Mouse (Mus musculus): ENCODE measurements around the gene Aldh1l1. TPM values are rescaled to one million over a fixed set of nuclear protein-coding genes. Genes with fewer than 3 reads are reported as not detected.

Gene Aldh1l1
- total and polyA plus RNA-seq, 3 experiments: 0.11 to 0.13 TPM; not detected in 1

- Histone ChIP-seq H3K4me2 (ENCODE audit: insufficient read depth, low read depth, poor library complexity, severe bottlenecking) (no peak overlapping the region), H3K79me2 (replicated peaks; ENCODE audit: control insufficient read depth, extremely low read depth, insufficient read depth, poor library complexity, severe bottlenecking) (no peaks in the 10 kb centered on the region), H3K36me3 (replicated peaks in 1 of 2; ENCODE audit: control insufficient read depth in 1 of 2, insufficient read depth in 1 of 2, low read length in 1 of 2) (no peaks in the 10 kb centered on the region), H3K4me1 (ENCODE audit: control insufficient read depth in 1 of 2, insufficient read depth in 2 of 2) (no peaks in the 10 kb centered on the region), H3K4me3 (replicated peaks in 1 of 3; ENCODE audit: low read depth in 2 of 3, low read length in 2 of 3, poor library complexity in 1 of 3) (no peak overlapping the region), H3K27me3 (replicated peaks) (peaks cover 86% of the 10 kb centered on the region), H3K27ac (ENCODE audit: insufficient read depth, low read depth) (no peak overlapping the region), H3K9me3 (replicated peaks; ENCODE audit: low read length) (no peaks in the 10 kb centered on the region), H3K9ac (ENCODE audit: insufficient read depth, low read depth) (no peak overlapping the region)
- dilution Hi-C loops (cut with MboI; ENCODE audit: extremely low pct_ligation_motif_present, extremely low pct_unique_long_range_greater_than_20kb, low sequenced_read_pairs) (no loop called here), in situ Hi-C loops (cut with MboI; ENCODE audit: low pct_ligation_motif_present, low pct_unique_long_range_greater_than_20kb, low sequenced_read_pairs) (no loop called here)
- DNase-seq (ENCODE audit: extremely low read depth): no peak
- TF ChIP-seq ELF1 (IDR thresholded peaks at IDR 0.05; ENCODE audit: low read depth, low read length): no peak
- TF ChIP-seq JUND (conservative IDR thresholded peaks at IDR 0.05; ENCODE audit: low read depth, low read length): no peak
- TF ChIP-seq MAFK (IDR thresholded peaks at IDR 0.05; ENCODE audit: insufficient replicate concordance, low read length): no peak
- no peak for TF ChIP-seq BHLHE40 (IDR thresholded peaks at IDR 0.05; ENCODE audit: low read depth, low read length)
- TF ChIP-seq ZC3H11A (IDR thresholded peaks at IDR 0.05; ENCODE audit: low read depth, low read length): no peak
- no peak for TF ChIP-seq POLR2A (IDR thresholded peaks at IDR 0.05; ENCODE audit: low read depth, low read length)
- no peak for TF ChIP-seq TBP (conservative IDR thresholded peaks at IDR 0.05; ENCODE audit: low read depth, low read length)
- TF ChIP-seq MYC (IDR thresholded peaks at IDR 0.05; ENCODE audit: low read depth, low read length): no peak
- TF ChIP-seq SIN3A (IDR thresholded peaks at IDR 0.05; ENCODE audit: low read length): no peak
- no peak for TF ChIP-seq KAT2A (IDR thresholded peaks at IDR 0.05; ENCODE audit: insufficient replicate concordance, low read length)
- TF ChIP-seq JUN (IDR thresholded peaks at IDR 0.05; ENCODE audit: insufficient read depth, low read depth, low read length): no peak
- TF ChIP-seq CHD2 (IDR thresholded peaks at IDR 0.05; ENCODE audit: low read length): no peak
- no peak for TF ChIP-seq MAX (IDR thresholded peaks at IDR 0.05; ENCODE audit: low read length)
- no peak for TF ChIP-seq UBTF (IDR thresholded peaks at IDR 0.05; ENCODE audit: low read depth, low read length)
- no peak for TF ChIP-seq ZMIZ1 (IDR thresholded peaks at IDR 0.05; ENCODE audit: low read depth, low read length)
- no peak for TF ChIP-seq ZNF384 (IDR thresholded peaks at IDR 0.05; ENCODE audit: low read depth, low read length)
- no peak for TF ChIP-seq MEF2A (IDR thresholded peaks at IDR 0.05; ENCODE audit: borderline replicate concordance, low read depth, low read length)
- TF ChIP-seq IRF4 (IDR thresholded peaks at IDR 0.05; ENCODE audit: low read depth, low read length): no peak
- TF ChIP-seq EP300 (IDR thresholded peaks at IDR 0.05; ENCODE audit: low read length): no peak
- TF ChIP-seq CTCF (conservative IDR thresholded peaks at IDR 0.05 in 1 of 2, IDR thresholded peaks at IDR 0.05 in 1 of 2; ENCODE audit: low read depth in 2 of 2, low read length in 2 of 2): no peak
Observed at GRCm38 (mm10) chr6:90450697-90451096, 35.5 kb upstream of the Aldh1l1 start.

DNA sequence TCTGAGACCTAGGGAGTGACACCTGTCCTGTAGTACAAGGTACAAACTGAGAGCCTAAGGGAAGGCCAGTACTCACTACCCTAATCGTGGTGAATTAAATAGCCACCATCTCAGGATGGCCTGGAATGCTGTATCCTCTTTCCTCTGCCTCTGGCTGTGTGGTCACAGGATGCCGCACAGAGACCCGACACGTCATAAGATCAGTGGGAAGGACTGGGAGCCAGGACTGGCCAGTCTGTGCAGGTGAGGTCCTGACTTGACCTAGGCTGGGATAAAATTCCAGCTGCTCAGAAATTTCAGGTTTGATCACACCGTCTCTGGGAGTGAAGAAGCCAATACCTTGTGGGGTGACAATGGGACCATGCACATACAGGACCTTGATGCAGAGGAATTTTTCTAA is 34.7 kb upstream of the Aldh1l1 start:
- TF ChIP-seq NELFE (IDR thresholded peaks at IDR 0.05; ENCODE audit: low read depth, low read length): no peak
- TF ChIP-seq EP300 (IDR thresholded peaks at IDR 0.05; ENCODE audit: low read length): no peak
- no peak for TF ChIP-seq GABPA (IDR thresholded peaks at IDR 0.05; ENCODE audit: insufficient replicate concordance, low read depth, low read length)
- no peak for TF ChIP-seq SMC3 (IDR thresholded peaks at IDR 0.05; ENCODE audit: low read depth, low read length)
- TF ChIP-seq PAX5 (IDR thresholded peaks at IDR 0.05; ENCODE audit: low read length): no peak
- H3K9me3 ChIP-seq (replicated peaks; ENCODE audit: low read length): no peaks in the 10 kb centered on the region
- no peaks in the 10 kb centered on the region for H3K4me1 ChIP-seq (ENCODE audit: control insufficient read depth in 1 of 2, insufficient read depth in 2 of 2)
- no peak overlapping the region for H3K27ac ChIP-seq (ENCODE audit: insufficient read depth, low read depth)
- no peak overlapping the region for H3K4me3 ChIP-seq (replicated peaks in 1 of 3; ENCODE audit: low read depth in 2 of 3, low read length in 2 of 3, poor library complexity in 1 of 3)
- no peak for DNase-seq (ENCODE audit: extremely low read depth)
- no peak overlapping the region for H3K9ac ChIP-seq (ENCODE audit: insufficient read depth, low read depth)
- in situ Hi-C loops (cut with MboI; ENCODE audit: low pct_ligation_motif_present, low pct_unique_long_range_greater_than_20kb, low sequenced_read_pairs) (no loop called here), dilution Hi-C loops (cut with MboI; ENCODE audit: extremely low pct_ligation_motif_present, extremely low pct_unique_long_range_greater_than_20kb, low sequenced_read_pairs) (no loop called here)
- H3K36me3 ChIP-seq (replicated peaks in 1 of 2; ENCODE audit: control insufficient read depth in 1 of 2, insufficient read depth in 1 of 2, low read length in 1 of 2): no peaks in the 10 kb centered on the region
- peaks cover 92% of the 10 kb centered on the region for H3K27me3 ChIP-seq (replicated peaks)
- H3K4me2 ChIP-seq (ENCODE audit: insufficient read depth, low read depth, poor library complexity, severe bottlenecking): no peak overlapping the region
- H3K79me2 ChIP-seq (replicated peaks; ENCODE audit: control insufficient read depth, extremely low read depth, insufficient read depth, poor library complexity, severe bottlenecking): no peaks in the 10 kb centered on the region

All from CH12.LX (cell line).